Comparison of ENCODE assay signal across 12 mouse cellular contexts in genomic region chr5:142413723-142414445, GRCm38 (mm10). TPM values are rescaled to one million over a fixed set of nuclear protein-coding genes. Genes with fewer than 3 reads are reported as not detected.
DNase-seq lines count a peak whose midpoint lies in the region; ATAC-seq and TF ChIP-seq lines count a peak whose summit lies in the region.
"Had no signal": no experiment of that assay in that cellular context is flagged by ENCODE, and none has a peak within 500 bp of the region (broad histone marks: within the 10 kb centered on the region; RNA-seq: fewer than 3 reads in every experiment).

No protein-coding gene starts in this region.

- no peaks in the 10 kb centered on the region for H3K27me3 ChIP-seq in hindbrain, embryonic 12.5 days
- H3K27me3 ChIP-seq in hindbrain, embryonic 16.5 days (replicated peaks; ENCODE audit: control insufficient read depth, insufficient read depth, low read length): no peaks in the 10 kb centered on the region
- H3K27me3 ChIP-seq in lung, embryonic 14.5 days (ENCODE audit: insufficient read depth, low read length): no peaks in the 10 kb centered on the region
- H3K27me3 ChIP-seq in embryonic facial prominence, embryonic 13.5 days: no peaks in the 10 kb centered on the region
- H3K27me3 ChIP-seq: CH12.LX; forebrain, embryonic 12.5 days; megakaryocyte, embryonic 14.5 days had no signal

- H3K27ac ChIP-seq in hindbrain, embryonic 12.5 days: 0 out of 2 replicates have a peak overlapping the region, but pooled peaks have one; percentile 19
- H3K27ac ChIP-seq in hindbrain, embryonic 16.5 days (ENCODE audit: low read depth, low read length): no peak overlapping the region
- H3K27ac ChIP-seq in lung, embryonic 14.5 days (ENCODE audit: low read depth): 0 out of 2 replicates have a peak overlapping the region, but pooled peaks have one; percentile 9
- peak overlapping the region; percentile 39; the same call in 1 of the 2 replicates for H3K27ac ChIP-seq in embryonic facial prominence, embryonic 13.5 days
- H3K27ac ChIP-seq: forebrain, embryonic 12.5 days had no signal

- H3K4me3 ChIP-seq in hindbrain, embryonic 12.5 days: no peak overlapping the region
- H3K4me3 ChIP-seq in hindbrain, embryonic 16.5 days (ENCODE audit: low read length): no peak overlapping the region
- H3K4me3 ChIP-seq in lung, embryonic 14.5 days (ENCODE audit: low read depth, low read length): no peak overlapping the region
- no peak overlapping the region for H3K4me3 ChIP-seq in embryonic facial prominence, embryonic 13.5 days
- H3K4me3 ChIP-seq: forebrain, embryonic 12.5 days; megakaryocyte, embryonic 14.5 days had no signal

- no peaks in the 10 kb centered on the region for H3K9me3 ChIP-seq in hindbrain, embryonic 12.5 days (replicated peaks)
- no peaks in the 10 kb centered on the region for H3K9me3 ChIP-seq in hindbrain, embryonic 16.5 days (ENCODE audit: control insufficient read depth, low read length)
- no peaks in the 10 kb centered on the region for H3K9me3 ChIP-seq in lung, embryonic 14.5 days (ENCODE audit: low read depth, low read length)
- H3K9me3 ChIP-seq in embryonic facial prominence, embryonic 13.5 days: no peaks in the 10 kb centered on the region
- H3K9me3 ChIP-seq: forebrain, embryonic 12.5 days; megakaryocyte, embryonic 14.5 days had no signal

- 27% methylated on average over 9 of the region's 9 CpGs for WGBS in hindbrain, embryonic 12.5 days
- 26% methylated on average over 9 of the region's 9 CpGs for WGBS in hindbrain, embryonic 16.5 days
- 49% methylated on average over 9 of the region's 9 CpGs for WGBS in lung, embryonic 14.5 days
- WGBS in embryonic facial prominence, embryonic 13.5 days: 15% methylated on average over 9 of the region's 9 CpGs

- H3K4me2 ChIP-seq in hindbrain, embryonic 12.5 days (replicated peaks): no peak overlapping the region
- H3K4me2 ChIP-seq in hindbrain, embryonic 16.5 days (ENCODE audit: low read length): no peak overlapping the region
- no peak overlapping the region for H3K4me2 ChIP-seq in lung, embryonic 14.5 days
- peak overlapping the region; percentile 7; the same call in 1 of the 2 replicates for H3K4me2 ChIP-seq in embryonic facial prominence, embryonic 13.5 days
- H3K4me2 ChIP-seq: forebrain, embryonic 12.5 days; liver, embryonic 11.5 days had no signal

- peaks cover 59% of the 10 kb centered on the region for H3K4me1 ChIP-seq in hindbrain, embryonic 12.5 days
- H3K4me1 ChIP-seq in hindbrain, embryonic 16.5 days (ENCODE audit: control insufficient read depth, insufficient read depth, low read depth, low read length): peaks cover 16% of the 10 kb centered on the region
- peaks cover 17% of the 10 kb centered on the region for H3K4me1 ChIP-seq in lung, embryonic 14.5 days (ENCODE audit: insufficient read depth)
- H3K4me1 ChIP-seq in embryonic facial prominence, embryonic 13.5 days: peaks cover 57% of the 10 kb centered on the region

- TF ChIP-seq CTCF in lung, embryonic 14.5 days (IDR thresholded peaks at IDR 0.05; ENCODE audit: low read depth): no peak

- no peak overlapping the region for H3K9ac ChIP-seq in hindbrain, embryonic 12.5 days
- no peak overlapping the region for H3K9ac ChIP-seq in hindbrain, embryonic 16.5 days (ENCODE audit: low read depth, low read length)
- H3K9ac ChIP-seq in lung, embryonic 14.5 days: no peak overlapping the region
- peak overlapping the region; percentile 16; the same call in 1 of the 2 replicates for H3K9ac ChIP-seq in embryonic facial prominence, embryonic 13.5 days
- H3K9ac ChIP-seq: forebrain, embryonic 12.5 days had no signal

- ATAC-seq in hindbrain, embryonic 12.5 days (ENCODE audit: low FRiP score): no peak
- no peak for ATAC-seq in hindbrain, embryonic 16.5 days
- no peak for ATAC-seq in lung, embryonic 14.5 days (ENCODE audit: insufficient read depth)
- ATAC-seq in embryonic facial prominence, embryonic 13.5 days (ENCODE audit: insufficient number of reproducible peaks, insufficient read depth, low FRiP score, low TSS enrichment, low read depth): no peak
- ATAC-seq in megakaryocyte-erythroid progenitor cell, adult 5-6 weeks (replicated peaks; ENCODE audit: low FRiP score, low TSS enrichment, poor library complexity, severe bottlenecking): no peak

- peaks cover 7% of the 10 kb centered on the region; the same call in 1 of the 2 replicates for H3K36me3 ChIP-seq in hindbrain, embryonic 12.5 days
- no peaks in the 10 kb centered on the region for H3K36me3 ChIP-seq in hindbrain, embryonic 16.5 days (ENCODE audit: control insufficient read depth, insufficient read depth, low read length)
- H3K36me3 ChIP-seq in lung, embryonic 14.5 days (ENCODE audit: insufficient read depth): peaks cover 9% of the 10 kb centered on the region
- peaks cover 11% of the 10 kb centered on the region; the same call in 1 of the 2 replicates for H3K36me3 ChIP-seq in embryonic facial prominence, embryonic 13.5 days

- DNase-seq in embryo, embryonic 10 days (ENCODE audit: low spot score): peak; percentile 54
- DNase-seq in embryo, embryonic 11 days: no peak
- DNase-seq in lung, embryonic 14.5 days: no peak
- DNase-seq in lung, postnatal 14 days: no peak

RNA-seq across cellular contexts. Expression of gene Foxk1, which starts 12.6 kb away (rescaled TPM):
- 7.9 and 8.8 TPM in 2 replicates for polyA plus RNA-seq in hindbrain, embryonic 12.5 days (2016; fragmentation: Nextera tagmentation; extraction: Ambion mirVana)
- 3.1 and 5.1 TPM in 2 replicates for polyA plus RNA-seq in hindbrain, embryonic 16.5 days (2015; fragmentation: Nextera tagmentation; extraction: Ambion mirVana)
- polyA plus RNA-seq in lung, embryonic 14.5 days (2014; fragmentation: Nextera tagmentation; extraction: Ambion mirVana): 5.4 and 7.9 TPM in 2 replicates
- 5.0 and 6.3 TPM in 2 replicates for polyA plus RNA-seq in embryonic facial prominence, embryonic 13.5 days (2015; fragmentation: Nextera tagmentation; extraction: Ambion mirVana)
- total RNA-seq in megakaryocyte-erythroid progenitor cell, adult 5-6 weeks (2014; fragmentation: Nextera tagmentation): 12.3 and 17.0 TPM in 2 replicates
- total RNA-seq in megakaryocyte-erythroid progenitor cell, adult 5-6 weeks (2017): 6.4 and 6.8 TPM in 2 replicates

RNA-seq across cellular contexts. Expression of gene Ap5z1, which starts 49.9 kb away (rescaled TPM):
- 14.9 and 15.6 TPM in 2 replicates for polyA plus RNA-seq in hindbrain, embryonic 12.5 days (2016; fragmentation: Nextera tagmentation; extraction: Ambion mirVana)
- 12.3 and 13.7 TPM in 2 replicates for polyA plus RNA-seq in hindbrain, embryonic 16.5 days (2015; fragmentation: Nextera tagmentation; extraction: Ambion mirVana)
- polyA plus RNA-seq in lung, embryonic 14.5 days (2014; fragmentation: Nextera tagmentation; extraction: Ambion mirVana): 8.9 and 9.9 TPM in 2 replicates
- polyA plus RNA-seq in embryonic facial prominence, embryonic 13.5 days (2015; fragmentation: Nextera tagmentation; extraction: Ambion mirVana): 8.9 and 9.7 TPM in 2 replicates
- total RNA-seq in megakaryocyte-erythroid progenitor cell, adult 5-6 weeks (2014; fragmentation: Nextera tagmentation): 16.4 and 25.5 TPM in 2 replicates
- total RNA-seq in megakaryocyte-erythroid progenitor cell, adult 5-6 weeks (2017): 2.7 and 4.9 TPM in 2 replicates
